Mouse (Mus musculus) olfactory bulb, adult 2 months (tissue): ENCODE results near the gene Srp54a. TPM values are rescaled to one million over a fixed set of nuclear protein-coding genes. Genes with fewer than 3 reads are reported as not detected.
"Not testable (repeated sequence)": the region's sequence is repeated elsewhere in the genome, so short reads cannot be mapped to it uniquely, and the experiment has no call there.

Experiments used
- H3K27ac ChIP-seq: fragments of 200-500 bp; 2 replicates; pipeline ENCODE4 v1.5.1; 2012; ENCODE audit warnings: low read depth, low read length; ENCODE audit not compliant: insufficient read depth
- H3K4me1 ChIP-seq: fragments of 200-500 bp; 2 replicates; pipeline ENCODE4 v1.6.1; 2012; ENCODE audit warnings: low read length; ENCODE audit not compliant: control insufficient read depth, insufficient read depth
- H3K4me3 ChIP-seq: fragments of 200-500 bp; 2 replicates; pipeline ENCODE4 v1.5.1; 2012; ENCODE audit warnings: mild to moderate bottlenecking, low read depth, low read length, moderate library complexity; ENCODE audit not compliant: insufficient read depth
- CTCF ChIP-seq: fragments of 200-500 bp; IDR thresholded peaks from 2 replicates; pipeline ENCODE4 v1.5.1; 2012; ENCODE audit warnings: low read depth, mild to moderate bottlenecking, low read length, moderate library complexity; ENCODE audit not compliant: insufficient read depth
- POLR2A ChIP-seq: fragments of 200-500 bp; IDR thresholded peaks from 2 replicates; pipeline ENCODE4 v1.6.1; 2012; ENCODE audit warnings: mild to moderate bottlenecking, low read depth, low read length, moderate library complexity; ENCODE audit not compliant: insufficient read depth
- WGBS: fragments of 180-500 bp; shearing (Covaris S2); methylation state at CpG from one replicate; pipeline ENCODE4 v1.1.7; 2018; 5-methylcytosine and 5-hydroxymethylcytosine counted together
- polyA plus RNA-seq: library from polyadenylated mRNA; stranded (reverse); fragments of >200 nt; gene quantifications from 2 replicates; pipeline ENCODE4 v1.2.4, GENCODE M21; 2012; ENCODE audit warnings: low replicate concordance; ENCODE audit not compliant: missing spikeins, insufficient read depth, insufficient read length

Gene Srp54a
- polyA plus RNA-seq, 1 experiment: 183 TPM

DNA sequence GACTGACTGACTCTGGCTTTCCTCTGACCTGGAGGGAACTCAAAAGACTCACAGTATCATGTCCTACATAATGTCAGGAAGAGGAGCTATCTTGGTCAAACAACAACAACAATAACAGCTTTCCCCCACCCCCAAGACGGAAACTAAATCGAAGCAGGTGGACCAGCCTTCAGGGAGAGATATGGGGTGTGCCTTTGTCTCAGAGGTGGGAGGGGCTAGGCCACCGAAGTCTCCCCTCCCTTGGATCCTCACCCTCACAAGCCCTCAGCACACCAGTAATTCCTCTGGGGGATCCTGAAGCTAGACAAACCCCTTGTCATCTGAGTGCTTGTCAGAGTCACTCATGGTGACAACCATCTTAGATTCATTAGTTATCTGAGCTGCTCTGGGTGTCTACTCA, 20.2 kb upstream of the Srp54a start:
- WGBS: 76% methylated on average over 3 of the region's 3 CpGs
- TF ChIP-seq POLR2A: no peak

GRCm38 (mm10) chr12:55060212-55060898, 19.7 kb upstream of the Srp54a start:
- Histone ChIP-seq H3K4me3 (no peak overlapping the region), H3K27ac (no peak overlapping the region), H3K4me1 (no peaks in the 10 kb centered on the region)
- WGBS: 86% methylated on average over 6 of the region's 6 CpGs
- TF ChIP-seq POLR2A (no peak), CTCF (no peak)

More for the DNA sequence above, 20.2 kb upstream of the Srp54a start:
- Histone ChIP-seq H3K4me1 (no peaks in the 10 kb centered on the region), H3K4me3 (no peak overlapping the region), H3K27ac (no peak overlapping the region)

- H3K27ac ChIP-seq: no peak overlapping the region
- no peaks in the 10 kb centered on the region for H3K4me1 ChIP-seq
- WGBS: 60% methylated on average over 10 of the region's 10 CpGs
- TF ChIP-seq POLR2A (no peak), CTCF (no peak)
- no peak overlapping the region for H3K4me3 ChIP-seq
Observed at GRCm38 (mm10) chr12:55061006-55061405, 19.1 kb upstream of the Srp54a start.

- no peaks in the 10 kb centered on the region for H3K4me1 ChIP-seq
- H3K4me3 ChIP-seq: no peak overlapping the region
- H3K27ac ChIP-seq: no peak overlapping the region
- TF ChIP-seq CTCF (no peak), POLR2A (no peak)
- 86% methylated on average over 1 of the region's 1 CpGs for WGBS
Observed at GRCm38 (mm10) chr12:55062141-55062540, 17.9 kb upstream of the Srp54a start.

DNA sequence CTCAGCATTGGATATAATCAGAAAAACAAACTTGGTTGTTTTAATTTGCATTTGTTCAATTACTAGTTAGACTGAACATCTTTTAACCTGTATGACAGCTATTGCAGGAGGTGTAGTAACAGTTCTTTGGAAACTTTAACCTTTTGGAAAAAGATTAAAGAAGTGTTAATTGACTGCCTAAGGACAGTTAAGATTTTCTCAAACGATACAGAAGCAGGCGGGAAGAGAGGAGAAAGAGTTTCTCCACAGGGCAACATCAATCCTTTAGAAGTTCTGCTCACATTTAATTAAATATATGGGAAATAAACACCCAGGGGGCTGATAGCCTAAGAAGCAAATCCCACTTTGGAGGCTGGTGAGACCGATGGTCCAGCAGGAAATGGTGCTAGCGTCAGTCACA, 7.6 kb upstream of the Srp54a start:
- WGBS: 73% methylated on average over 4 of the region's 4 CpGs
- TF ChIP-seq CTCF (no peak), POLR2A (no peak)

DNA sequence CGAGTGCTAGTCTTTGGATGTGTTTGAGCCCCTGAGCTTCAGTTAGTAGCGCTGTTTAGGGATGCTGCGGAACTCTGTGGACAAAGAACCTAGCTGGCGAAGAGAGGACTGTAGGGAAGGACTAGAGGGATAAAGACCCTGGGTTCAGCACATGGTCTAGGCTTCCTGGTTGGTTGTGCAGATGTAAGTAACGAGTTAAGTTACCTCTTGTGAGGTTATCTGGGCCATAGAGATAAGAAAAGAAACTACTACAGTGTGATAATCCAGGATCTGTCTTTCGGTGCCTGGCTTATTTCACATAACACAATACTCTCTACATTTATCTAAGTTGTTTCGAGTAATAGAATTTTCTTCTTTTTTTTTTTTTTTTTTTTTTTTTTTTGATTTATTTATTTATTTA, 6.4 kb upstream of the Srp54a start:
- WGBS: 96% methylated on average over 7 of the region's 7 CpGs
- Histone ChIP-seq H3K4me3 (no peak overlapping the region), H3K27ac (no peak overlapping the region), H3K4me1 (peaks cover 2% of the 10 kb centered on the region; the same call in 1 of the 2 replicates)
- TF ChIP-seq POLR2A (no peak), CTCF (no peak)

More for the DNA sequence above, 7.6 kb upstream of the Srp54a start:
- Histone ChIP-seq H3K27ac (no peak overlapping the region), H3K4me3 (no peak overlapping the region), H3K4me1 (peaks cover 2% of the 10 kb centered on the region; the same call in 1 of the 2 replicates)

DNA sequence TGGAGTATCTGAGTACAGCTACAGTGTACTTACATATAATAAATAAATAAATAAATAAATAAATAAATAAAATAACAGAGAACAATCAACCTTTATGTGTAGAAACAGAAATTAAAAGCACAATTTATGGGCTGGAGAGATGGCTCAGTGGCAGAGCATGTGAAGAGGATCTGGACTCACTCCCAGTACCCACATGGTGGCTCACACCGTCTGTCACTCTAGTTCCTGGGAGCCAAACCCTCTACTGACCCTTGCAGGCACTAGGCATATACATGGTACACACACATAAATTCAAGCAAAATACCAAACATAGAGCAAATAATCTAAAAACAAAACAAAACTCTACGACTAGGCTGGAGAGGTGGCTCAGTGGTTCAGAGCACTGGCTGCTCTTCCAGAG, 4.8 kb upstream of the Srp54a start:
- 92% methylated on average over 2 of the region's 2 CpGs for WGBS
- TF ChIP-seq CTCF: no peak
- TF ChIP-seq POLR2A: no peak
- Histone ChIP-seq H3K4me1 (peaks cover 2% of the 10 kb centered on the region; the same call in 1 of the 2 replicates), H3K27ac (no peak overlapping the region), H3K4me3 (no peak overlapping the region)

- H3K27ac ChIP-seq: not testable (repeated sequence)
Observed at GRCm38 (mm10) chr12:55078706-55079105, 1.4 kb upstream of the Srp54a start.

GRCm38 (mm10) chr12:55080601-55080942, 510 bp downstream of the Srp54a start:
- peak overlapping the region; percentile 75; the same call in 1 of the 2 replicates for H3K27ac ChIP-seq
- under 1% methylated on average over 25 of the region's 25 CpGs for WGBS
- not testable (repeated sequence) for H3K4me1 ChIP-seq
- peak overlapping the region; percentile 95 for H3K4me3 ChIP-seq

More at GRCm38 (mm10) chr12:55078706-55079105, 1.4 kb upstream of the Srp54a start:
- WGBS: 24% methylated on average over 2 of the region's 2 CpGs
- not testable (repeated sequence) for H3K4me3 ChIP-seq, H3K4me1 ChIP-seq

DNA sequence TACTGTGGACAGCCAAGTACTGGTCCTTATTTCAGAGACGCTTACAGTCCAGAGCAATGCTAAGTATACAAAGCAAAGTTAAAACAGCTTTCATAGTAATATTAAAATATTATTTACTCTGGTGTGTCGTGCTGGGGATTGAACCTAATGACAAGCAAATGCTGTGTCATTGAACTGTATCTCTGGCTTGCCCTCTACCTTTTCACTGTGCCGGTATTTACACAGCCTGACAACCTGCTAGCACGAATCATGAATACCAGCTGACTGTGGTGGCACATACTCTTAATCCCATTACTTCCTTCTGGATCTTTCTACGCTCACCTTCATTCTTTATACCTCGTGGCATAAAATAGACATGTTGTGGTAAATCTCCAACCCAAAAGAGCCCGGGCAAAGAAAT, 12.1 kb downstream of the Srp54a start:
- 93% methylated on average over 1 of the region's 7 CpGs for WGBS
- H3K4me3 ChIP-seq, H3K4me1 ChIP-seq: not testable (repeated sequence)

GRCm38 (mm10) chr12:55112616-55113015, 32.6 kb downstream of the Srp54a start:
- WGBS: no CpG with 5 or more reads among the region's 7 CpGs
- not testable (repeated sequence) for H3K4me3 ChIP-seq, H3K27ac ChIP-seq, H3K4me1 ChIP-seq

More for the DNA sequence above, 12.1 kb downstream of the Srp54a start:
- not testable (repeated sequence) for H3K27ac ChIP-seq

GRCm38 (mm10) chr12:55124242-55124641, 44.2 kb downstream of the Srp54a start, which contains the start of gene Fam177a:
Gene Fam177a, plus strand, starts transcription at chr12:55124469.
- WGBS: no CpG with 5 or more reads among the region's 40 CpGs
- H3K4me3 ChIP-seq, H3K27ac ChIP-seq, H3K4me1 ChIP-seq: not testable (repeated sequence)

DNA sequence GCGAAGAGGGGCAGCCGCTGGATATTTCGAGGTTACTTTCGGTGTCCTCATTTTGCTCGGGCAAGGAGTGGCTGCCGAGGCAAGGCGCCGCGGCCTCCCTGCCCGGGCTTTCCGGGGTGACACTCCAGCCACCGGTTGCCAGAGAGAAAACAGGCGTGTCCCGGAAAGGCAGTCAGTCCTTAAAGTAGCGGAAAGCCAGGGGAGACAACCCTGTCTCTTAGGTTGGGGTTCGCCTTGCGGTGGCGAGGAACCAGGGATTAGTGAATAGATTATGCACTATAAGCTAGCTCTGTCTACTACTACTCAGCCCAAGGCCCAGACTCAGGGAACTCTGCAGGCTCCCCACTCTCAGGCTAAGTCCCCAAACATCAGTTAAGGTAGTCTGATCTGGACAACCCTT, 44.7 kb downstream of the Srp54a start:
- no CpG with 5 or more reads among the region's 18 CpGs for WGBS
- H3K27ac ChIP-seq, H3K4me1 ChIP-seq, H3K4me3 ChIP-seq: not testable (repeated sequence)

DNA sequence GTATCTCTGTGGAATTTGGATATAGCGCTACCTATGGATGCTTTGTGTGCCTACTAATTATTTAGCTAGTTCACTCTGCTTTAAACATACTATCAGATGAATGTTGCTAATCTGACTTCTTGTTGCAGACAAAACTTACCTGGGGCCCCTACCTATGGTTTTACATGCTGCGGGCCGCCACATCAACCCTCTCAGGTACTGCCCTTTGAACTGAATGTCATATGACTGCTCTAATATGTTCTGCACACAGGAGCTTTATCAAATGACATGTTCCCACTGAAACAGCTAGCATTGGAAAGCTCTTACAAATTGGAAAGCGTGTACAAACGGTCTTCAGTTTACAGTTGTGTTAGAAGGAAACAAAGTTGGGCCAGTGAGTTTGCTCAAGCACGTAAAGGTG, 55.5 kb downstream of the Srp54a start:
- not testable (repeated sequence) for H3K27ac ChIP-seq, H3K4me3 ChIP-seq, H3K4me1 ChIP-seq
- no CpG with 5 or more reads among the region's 6 CpGs for WGBS
